Mouse (Mus musculus): ENCODE results near the gene Sp6. TPM values are rescaled to one million over a fixed set of nuclear protein-coding genes. Genes with fewer than 3 reads are reported as not detected.

The Sp6 gene
- 1 to 10 TPM; 2.1 to 2.2 TPM for total RNA-seq (2021)

DNA sequence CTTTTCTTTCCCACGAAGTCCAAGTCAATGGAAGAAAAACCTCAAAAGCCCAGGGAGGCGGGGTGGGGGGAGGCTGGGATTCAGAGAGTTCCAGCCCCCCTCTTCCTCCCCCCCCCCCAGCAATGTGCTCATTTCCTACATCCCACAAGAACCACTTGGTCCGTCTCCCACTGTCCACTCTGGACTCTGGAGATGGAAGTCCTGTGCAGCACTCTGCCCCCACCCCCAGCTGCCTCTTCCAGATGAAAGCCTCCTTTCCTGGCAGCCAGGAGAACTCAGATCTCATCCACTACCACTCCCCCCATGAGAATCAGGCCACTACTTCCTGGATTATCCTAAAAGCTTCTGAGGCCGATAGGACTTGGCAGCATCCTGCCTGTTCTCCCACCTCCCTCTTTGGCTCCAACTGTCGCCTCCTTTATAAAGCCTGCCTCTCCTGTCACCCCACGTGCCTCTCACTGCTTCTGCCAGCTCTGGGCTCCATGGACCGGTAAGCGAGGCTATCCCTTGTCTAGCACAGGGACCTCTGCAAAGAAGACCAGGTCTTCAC lies at the start of gene Sp6:
TSS of gene Sp6 (plus strand) at position 274 of the 550 bp plus-strand sequence.
- intact Hi-C loops (cut with DNase I): no loop called here
- DNase-seq (ENCODE audit: low spot score in 2 of 2): peak in 1 of 2 experiments; percentile 29

GRCm38 (mm10) chr11:96963580-96963979 lies 49.6 kb upstream of the Sp6 start:
- DNase-seq (ENCODE audit: low spot score in 2 of 2): peak; percentile 86 to 92

GRCm38 (mm10) chr11:96966172-96966571 lies 47.0 kb upstream of the Sp6 start:
- DNase-seq (ENCODE audit: low spot score in 2 of 2): no peak
- intact Hi-C loops (cut with DNase I): no loop called here

More at GRCm38 (mm10) chr11:96963580-96963979, 49.6 kb upstream of the Sp6 start:
- intact Hi-C loops (cut with DNase I): loop anchor here (1.0 to 5.0 kb wide), 2 partner anchors 47 to 96 kb away; partner anchors contain the start of gene Cdk5rap3

- intact Hi-C loops (cut with DNase I): no loop called here
- DNase-seq (ENCODE audit: low spot score in 2 of 2): no peak
Observed at GRCm38 (mm10) chr11:96966914-96967543, 46.2 kb upstream of the Sp6 start.

DNA sequence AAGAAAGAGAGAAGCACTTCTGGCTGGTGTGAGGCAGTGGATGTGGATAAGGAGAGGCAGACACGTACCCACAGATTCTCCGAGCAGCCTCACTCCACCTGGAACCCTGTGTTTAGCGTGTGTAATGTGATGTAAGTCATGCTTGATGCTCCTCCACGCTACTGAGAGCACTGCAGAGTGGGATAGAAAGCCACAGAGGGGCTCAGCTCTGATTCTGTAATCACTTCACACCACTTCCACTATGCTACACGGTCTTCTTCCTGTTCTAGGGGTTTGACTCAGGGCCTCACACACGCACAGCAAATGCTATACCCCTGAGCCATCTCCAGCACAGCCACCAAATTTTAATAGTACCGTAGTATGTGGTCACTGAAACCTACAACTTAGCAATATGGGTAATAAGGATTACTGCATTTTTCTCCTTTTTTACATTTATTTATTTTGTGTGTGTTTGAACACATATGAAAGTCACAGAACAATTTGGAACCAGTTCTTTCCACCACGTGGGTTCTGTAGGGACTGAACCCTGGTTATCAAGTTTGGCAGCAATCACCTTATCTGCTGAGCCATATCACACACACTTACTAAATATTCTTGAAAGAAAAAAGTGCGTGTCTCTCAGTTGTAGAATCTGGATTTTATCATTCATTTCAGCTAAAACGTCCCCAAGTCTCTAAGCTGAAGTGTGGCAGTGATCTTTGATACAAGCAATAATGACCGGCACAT lies 45.5 kb upstream of the Sp6 start:
- no peak for DNase-seq (ENCODE audit: low spot score in 2 of 2)
- intact Hi-C loops (cut with DNase I): no loop called here

GRCm38 (mm10) chr11:96968476-96968875 lies 44.7 kb upstream of the Sp6 start:
- no peak for DNase-seq (ENCODE audit: low spot score in 2 of 2)
- intact Hi-C loops (cut with DNase I): no loop called here

DNA sequence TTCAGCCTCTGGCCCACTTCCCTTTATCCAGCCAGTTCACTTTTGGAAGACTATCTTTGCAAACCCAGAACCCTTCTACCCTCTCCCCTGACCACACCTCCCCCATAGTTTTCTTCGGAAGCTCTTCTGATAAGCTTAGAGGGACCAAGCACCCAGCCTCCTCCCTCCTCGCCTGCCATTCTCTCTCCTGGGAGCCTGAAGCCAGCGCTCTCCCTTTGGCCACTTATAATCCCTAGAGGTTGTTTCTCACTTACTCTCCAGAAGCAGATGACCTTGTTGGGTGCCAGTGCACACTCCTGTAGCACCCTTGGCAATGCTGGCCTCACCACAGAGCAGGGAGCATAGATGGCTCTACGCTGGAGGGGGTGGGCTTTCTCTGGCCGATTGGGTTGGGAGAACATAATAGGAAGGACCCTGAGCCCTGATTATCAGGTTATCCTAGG lies 43.9 kb upstream of the Sp6 start:
- intact Hi-C loops (cut with DNase I): no loop called here

GRCm38 (mm10) chr11:96969746-96970145 lies 43.4 kb upstream of the Sp6 start:
- DNase-seq (ENCODE audit: low spot score in 2 of 2): peak; percentile 42 to 74
- intact Hi-C loops (cut with DNase I): no loop called here

More for the DNA sequence above, 43.9 kb upstream of the Sp6 start:
- no peak for DNase-seq (ENCODE audit: low spot score in 2 of 2)

GRCm38 (mm10) chr11:96970341-96970740 lies 42.9 kb upstream of the Sp6 start:
- intact Hi-C loops (cut with DNase I): no loop called here
- no peak for DNase-seq (ENCODE audit: low spot score in 2 of 2)

DNA sequence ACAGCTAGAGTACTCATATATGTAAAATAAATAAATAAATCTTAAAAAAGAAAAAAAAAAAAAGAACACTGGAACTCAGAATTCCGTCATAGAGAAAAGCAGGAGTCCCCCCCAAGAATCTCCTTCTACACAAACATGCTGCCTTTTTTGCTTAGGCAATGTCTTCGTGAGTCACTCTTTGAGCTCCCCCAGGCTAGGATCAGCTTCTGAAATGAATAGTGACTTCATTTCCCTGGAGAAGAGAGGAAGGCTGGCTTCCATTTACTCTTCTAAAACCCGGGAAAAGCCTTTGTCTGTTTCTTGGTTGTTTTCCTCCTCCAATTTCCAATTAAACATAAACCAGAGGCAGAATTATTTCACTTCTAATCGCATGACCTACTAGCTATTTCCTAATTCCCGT lies 40.3 kb upstream of the Sp6 start:
- DNase-seq (ENCODE audit: low spot score in 2 of 2): no peak
- intact Hi-C loops (cut with DNase I): no loop called here

DNA sequence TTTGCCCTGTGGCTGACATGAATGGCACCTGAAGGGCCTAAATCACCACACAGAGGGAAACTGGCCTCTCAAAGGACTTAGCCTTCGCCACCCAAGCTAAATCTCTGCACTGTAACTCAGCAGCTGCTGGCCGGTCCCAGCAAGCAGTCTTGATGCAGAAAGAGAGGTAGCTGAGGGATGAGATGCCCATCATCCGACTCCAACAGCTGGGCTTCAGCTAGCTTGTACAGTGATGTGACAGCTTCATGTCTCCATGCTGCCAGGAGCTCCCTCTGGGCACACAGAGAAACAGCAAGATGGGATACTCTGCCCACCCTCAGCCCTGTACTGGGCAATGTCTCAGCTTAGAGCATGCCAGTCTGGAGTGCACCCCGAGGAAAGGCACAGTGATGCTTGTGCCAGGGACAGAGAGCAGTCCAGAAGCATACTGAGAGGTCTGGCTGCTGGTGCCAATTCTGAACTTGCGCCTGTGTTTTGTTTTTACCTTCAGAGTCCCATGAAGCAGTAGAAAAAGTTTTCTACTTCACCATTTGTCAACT lies 39.7 kb upstream of the Sp6 start:
- intact Hi-C loops (cut with DNase I): no loop called here
- DNase-seq (ENCODE audit: low spot score in 2 of 2): no peak

DNA sequence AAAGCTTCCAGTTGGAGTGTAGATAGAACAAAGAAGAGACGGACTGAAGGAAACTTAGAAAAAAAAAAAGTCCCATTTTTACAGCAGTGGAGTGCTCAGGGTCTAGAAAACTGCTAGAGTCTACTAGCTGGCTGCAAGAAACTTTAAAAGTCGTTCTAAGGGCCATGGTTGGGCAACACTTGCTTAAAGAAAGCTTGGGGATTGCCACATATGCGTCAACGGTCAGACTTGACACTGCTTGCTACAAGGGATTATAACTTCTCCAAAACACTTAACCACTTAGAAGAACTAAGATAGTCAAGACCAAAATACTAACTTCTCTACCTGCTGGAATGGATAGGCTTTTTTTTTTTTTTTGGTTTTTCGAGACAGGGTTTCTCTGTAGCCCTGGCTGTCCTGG lies 38.4 kb upstream of the Sp6 start:
- intact Hi-C loops (cut with DNase I): loop anchor here (5.0 kb wide), 1 partner anchor 58 kb away; the partner anchor contains the start of gene Cdk5rap3
- no peak for DNase-seq (ENCODE audit: low spot score in 2 of 2)

GRCm38 (mm10) chr11:96975511-96976378 lies 37.4 kb upstream of the Sp6 start:
- intact Hi-C loops (cut with DNase I): loop anchor here (5.0 kb wide), 1 partner anchor 58 kb away; the partner anchor contains the start of gene Cdk5rap3
- no peak for DNase-seq (ENCODE audit: low spot score in 2 of 2)

- no peak for DNase-seq (ENCODE audit: low spot score in 2 of 2)
- intact Hi-C loops (cut with DNase I): loop anchor here (5.0 kb wide), 1 partner anchor 59 kb away; the partner anchor contains the start of gene Cdk5rap3
Observed at GRCm38 (mm10) chr11:96976379-96976687, 36.9 kb upstream of the Sp6 start.

- intact Hi-C loops (cut with DNase I): loop anchor here (5.0 kb wide), 1 partner anchor 60 kb away; the partner anchor contains the start of gene Cdk5rap3
- peak in 1 of 2 experiments; percentile 86 for DNase-seq (ENCODE audit: low spot score in 2 of 2)
Observed at GRCm38 (mm10) chr11:96976911-96977591, 36.1 kb upstream of the Sp6 start.

DNA sequence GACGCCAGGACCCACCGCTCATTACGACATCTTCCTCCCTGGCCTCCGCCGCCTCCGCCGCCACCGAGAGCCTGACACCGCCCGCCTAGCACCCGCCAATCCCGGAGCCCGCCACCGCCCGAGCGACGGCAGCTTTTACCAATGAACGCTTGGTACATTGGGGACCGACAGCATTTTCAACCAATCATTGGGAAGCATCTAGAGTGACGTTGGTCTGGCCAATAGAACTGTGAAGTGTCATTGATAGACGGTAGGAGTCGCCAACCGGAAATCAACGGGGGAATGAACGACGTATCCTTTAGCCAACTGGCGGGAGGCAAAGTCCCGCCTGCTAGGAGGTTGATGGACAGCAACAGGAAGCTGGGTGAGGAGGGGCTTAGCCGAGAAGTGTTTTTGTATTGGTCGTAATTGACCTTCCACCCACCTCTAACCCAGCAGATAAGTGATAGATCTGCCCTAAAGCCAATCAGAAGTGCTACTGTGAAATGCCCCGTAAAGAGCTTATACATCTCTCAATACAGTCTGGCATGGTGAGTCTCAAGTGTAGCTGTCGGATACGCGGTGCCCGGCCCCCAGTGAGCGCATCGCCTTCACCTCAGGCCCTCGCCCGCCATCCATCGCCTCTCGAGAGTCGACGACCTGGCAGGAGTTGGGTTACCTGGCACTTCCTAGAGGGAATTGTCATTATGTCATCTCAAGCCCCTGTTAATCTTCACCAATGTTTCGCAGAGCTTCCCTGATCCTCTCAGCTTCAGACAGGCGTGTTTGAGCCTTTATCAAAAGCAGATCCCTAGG lies 35.4 kb upstream of the Sp6 start:
- intact Hi-C loops (cut with DNase I): loop anchor here (5.0 kb wide), 1 partner anchor 61 kb away; the partner anchor contains the start of gene Cdk5rap3

DNA sequence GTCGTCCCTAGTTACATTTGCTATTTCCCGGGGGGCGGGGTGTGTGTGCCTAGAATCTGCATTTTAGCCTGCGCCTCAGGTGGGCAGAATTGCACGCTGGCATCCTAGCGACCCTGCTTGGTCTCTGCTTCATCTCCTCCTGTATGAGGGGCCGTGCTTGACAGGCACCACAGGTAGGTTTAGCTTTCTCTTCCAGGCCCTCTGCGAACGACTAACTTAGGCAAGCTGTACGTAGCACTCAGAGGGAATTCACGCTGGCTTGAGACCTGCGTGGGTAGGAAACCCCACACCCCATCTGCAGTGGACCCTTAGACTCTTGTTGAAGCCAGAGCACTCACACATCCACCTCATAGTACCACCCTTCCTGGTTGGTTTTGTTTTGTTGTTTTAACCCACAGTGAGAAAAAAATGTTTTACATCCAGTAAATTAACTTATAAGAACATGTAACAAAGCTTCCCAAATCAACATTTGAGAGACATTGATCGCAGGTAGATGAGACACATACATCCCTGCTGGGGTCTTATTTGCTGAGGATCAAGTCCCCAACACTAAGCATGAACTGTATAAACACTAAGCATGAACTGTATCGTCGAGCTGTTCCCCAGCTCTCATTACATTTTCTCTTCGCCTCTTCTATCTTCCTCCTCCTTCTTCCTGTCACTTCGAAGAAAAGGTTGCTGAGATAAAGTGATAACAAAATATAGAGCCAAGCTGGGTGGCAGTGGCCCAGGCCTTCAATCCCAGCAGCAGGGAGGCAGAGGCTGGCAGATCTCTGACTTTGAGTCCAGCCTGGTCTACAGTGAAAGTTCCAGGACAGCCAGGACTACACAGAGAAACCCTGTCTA lies 34.6 kb upstream of the Sp6 start:
- DNase-seq (ENCODE audit: low spot score in 2 of 2): no peak

More for the DNA sequence above, 35.4 kb upstream of the Sp6 start:
- DNase-seq (ENCODE audit: low spot score in 2 of 2): peak; percentile 100

More for the DNA sequence above, 34.6 kb upstream of the Sp6 start:
- intact Hi-C loops (cut with DNase I): loop anchor here (5.0 kb wide), 1 partner anchor 61 kb away; the partner anchor contains the start of gene Cdk5rap3
